Mouse (Mus musculus): Measurements from ENCODE around the gene Rab25.

Gene Rab25

GRCm38 (mm10) chr3:88505765-88506164 is 42.3 kb downstream of the Rab25 start:
- in situ Hi-C loops (cut with MboI, MseI), result no loop called here

- in situ Hi-C loops (cut with MboI, MseI), result no loop called here
Observed at GRCm38 (mm10) chr3:88505081-88505480, 43.0 kb downstream of the Rab25 start.

DNA sequence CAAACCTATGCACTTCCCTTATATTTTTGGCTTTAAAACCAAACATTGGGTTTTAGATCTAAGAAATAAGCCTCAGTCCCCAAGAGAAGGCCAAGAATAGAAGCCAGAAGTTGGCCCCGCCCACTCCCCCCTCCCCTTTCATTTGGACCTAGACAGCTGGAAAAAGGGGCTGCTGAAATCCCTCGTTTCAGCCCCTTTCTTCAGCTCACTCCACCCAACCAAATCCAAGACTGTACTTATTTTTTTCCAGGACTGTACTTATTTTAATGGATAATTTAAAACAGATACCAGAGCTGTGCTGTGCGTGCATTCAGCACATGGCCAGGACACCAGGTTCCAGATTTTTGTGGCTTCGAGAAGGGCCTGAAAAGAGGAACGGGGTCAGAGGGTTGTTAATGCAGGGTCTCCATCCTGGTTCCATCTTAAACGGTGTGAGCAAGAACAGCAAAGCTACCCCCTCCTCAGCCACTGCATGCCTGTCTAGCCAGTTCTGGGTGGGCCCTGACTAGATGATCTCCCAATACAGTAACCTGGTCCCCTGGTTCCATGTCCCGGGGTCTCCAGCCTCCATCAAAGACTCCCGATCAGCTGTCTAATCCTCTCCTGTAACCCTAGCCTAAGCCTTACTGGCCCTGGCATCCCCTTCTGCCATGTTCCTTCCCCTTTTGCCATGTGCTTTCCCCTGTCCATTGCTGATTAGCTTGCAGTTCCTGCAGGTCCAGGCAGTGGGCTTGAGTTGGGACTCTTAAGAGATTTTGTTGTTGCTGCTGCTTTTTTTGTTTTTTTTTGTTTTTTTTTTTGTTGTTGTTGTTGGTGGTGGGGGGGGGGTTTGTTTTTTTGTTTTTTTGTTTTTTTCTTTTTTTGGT is 44.0 kb downstream of the Rab25 start:
- in situ Hi-C loops (cut with MboI, MseI), result no loop called here

- in situ Hi-C loops (cut with MboI, MseI), result no loop called here
Observed at GRCm38 (mm10) chr3:88503505-88503863, 44.6 kb downstream of the Rab25 start.

- in situ Hi-C loops (cut with MboI, MseI), result no loop called here
Observed at GRCm38 (mm10) chr3:88502641-88503504, 45.2 kb downstream of the Rab25 start.

DNA sequence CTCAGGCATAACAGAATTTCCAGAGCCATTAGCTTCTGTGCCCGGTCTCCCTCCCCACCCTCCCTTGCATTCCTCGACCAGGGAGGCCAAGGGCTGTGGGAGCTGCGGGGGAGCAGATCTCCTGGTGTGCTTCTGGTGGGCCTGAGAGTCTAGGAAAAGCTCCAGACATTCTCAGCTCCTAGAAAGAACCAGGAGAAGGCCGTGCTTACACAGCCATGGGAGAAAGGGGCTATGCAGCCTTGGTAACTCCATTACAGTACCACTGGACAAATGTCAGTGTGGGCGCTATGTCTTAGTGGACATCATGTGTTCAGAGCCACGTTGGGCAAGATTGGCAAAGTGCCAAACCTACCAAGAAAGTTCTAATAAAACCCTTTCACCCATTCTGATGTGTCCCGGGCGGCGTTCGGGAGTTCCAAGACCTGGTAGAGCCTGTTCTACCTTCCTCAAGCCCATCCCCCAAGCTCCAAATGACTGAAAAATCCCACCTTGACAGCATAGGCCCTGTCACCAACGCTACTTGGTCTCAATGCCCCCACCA is 46.0 kb downstream of the Rab25 start:
- in situ Hi-C loops (cut with MboI, MseI), result no loop called here

DNA sequence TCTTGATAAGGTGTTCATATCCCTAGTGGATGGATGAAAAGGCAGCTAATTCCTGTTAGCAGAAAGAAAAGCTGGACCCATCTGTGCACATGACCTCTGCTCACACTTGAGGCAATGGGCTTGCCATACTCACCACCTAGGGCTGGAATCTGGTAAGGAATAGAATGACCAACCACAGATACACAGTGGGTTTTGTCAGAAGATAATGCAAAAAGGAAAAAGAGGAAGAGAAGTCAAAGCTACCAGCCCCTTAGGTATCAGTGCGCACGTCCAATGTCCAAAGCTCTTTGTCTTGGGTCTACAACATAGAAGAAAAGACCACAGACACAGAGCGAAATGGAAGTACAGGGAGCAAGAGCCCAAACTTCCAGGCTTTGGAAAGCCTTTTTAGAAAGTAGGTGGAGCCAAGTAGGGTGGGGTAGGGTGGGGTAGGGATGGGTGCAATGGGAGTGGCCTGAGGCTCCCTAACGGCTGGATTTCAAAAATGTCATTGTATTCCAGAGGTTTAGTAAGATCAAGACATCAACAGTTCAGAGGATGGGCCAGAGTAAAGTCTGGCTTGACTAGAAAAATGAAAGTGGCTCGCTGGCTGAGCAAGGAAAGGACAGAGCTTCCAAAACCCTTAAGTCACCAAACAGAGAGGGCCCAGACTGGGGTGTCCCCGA is 46.6 kb downstream of the Rab25 start:
- in situ Hi-C loops (cut with MboI, MseI), result no loop called here

DNA sequence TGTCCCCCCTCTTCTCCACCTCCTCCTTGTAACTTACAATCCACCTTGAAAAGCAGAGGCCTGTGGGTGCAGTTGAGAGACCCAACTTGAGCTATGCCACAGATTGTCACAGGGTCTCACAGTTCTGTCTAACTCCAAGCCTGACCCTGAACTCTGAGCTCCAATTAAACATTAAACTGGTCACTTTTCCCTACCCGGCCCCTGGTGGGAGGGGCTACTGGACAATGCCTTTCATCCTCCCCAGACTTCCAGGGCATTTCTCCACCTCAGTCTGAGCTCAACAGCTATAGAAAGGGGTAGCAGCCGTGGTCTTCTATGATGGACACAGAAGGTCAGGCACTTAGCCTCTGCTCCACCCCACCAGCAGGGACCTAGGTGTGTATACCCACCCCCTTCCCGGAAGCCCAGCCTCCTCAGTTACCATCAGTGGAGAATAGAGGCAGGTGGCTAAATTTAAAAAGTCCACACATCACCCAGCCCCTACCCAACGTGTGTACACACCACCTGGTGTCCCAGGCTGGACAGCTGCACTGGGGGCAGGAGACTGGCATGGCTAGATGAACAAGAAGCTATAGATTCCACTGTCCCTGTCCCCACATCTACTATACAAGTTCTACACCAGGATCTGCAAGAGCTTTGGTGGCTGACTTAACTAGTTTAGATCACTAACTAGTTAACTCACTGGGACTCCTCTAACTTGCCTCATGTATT is 47.3 kb downstream of the Rab25 start:
- in situ Hi-C loops (cut with MboI, MseI), result no loop called here

GRCm38 (mm10) chr3:88500087-88500486 is 48.0 kb downstream of the Rab25 start:
- in situ Hi-C loops (cut with MboI, MseI), result no loop called here

GRCm38 (mm10) chr3:88499580-88499979 is 48.5 kb downstream of the Rab25 start:
- in situ Hi-C loops (cut with MboI, MseI), result no loop called here

DNA sequence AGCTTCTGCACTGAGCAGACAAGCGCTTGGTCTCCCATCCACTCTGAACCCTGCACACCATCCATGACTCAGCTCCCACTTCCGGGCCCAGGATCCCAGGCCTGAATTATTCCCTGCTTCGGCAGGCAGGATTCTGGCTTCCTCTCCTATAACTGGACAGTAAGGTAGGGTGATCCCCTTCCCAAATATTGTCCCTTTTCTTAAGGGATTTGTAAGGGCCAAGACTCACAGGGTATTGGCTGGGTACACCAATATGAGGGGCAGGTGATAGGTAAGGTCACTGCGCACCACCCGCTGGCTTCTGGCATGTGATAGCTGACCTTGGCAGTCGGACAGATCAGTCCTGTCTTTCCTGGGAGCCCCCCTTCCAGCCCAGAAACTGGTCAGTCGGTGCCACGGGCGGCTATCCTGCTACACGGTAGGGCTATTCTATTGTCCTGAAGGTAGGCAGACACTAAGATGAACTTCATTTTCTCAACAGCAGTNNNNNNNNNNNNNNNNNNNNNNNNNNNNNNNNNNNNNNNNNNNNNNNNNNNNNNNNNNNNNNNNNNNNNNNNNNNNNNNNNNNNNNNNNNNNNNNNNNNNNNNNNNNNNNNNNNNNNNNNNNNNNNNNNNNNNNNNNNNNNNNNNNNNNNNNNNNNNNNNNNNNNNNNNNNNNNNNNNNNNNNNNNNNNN is 52.2 kb downstream of the Rab25 start:
- in situ Hi-C loops (cut with MboI, MseI), result no loop called here

- in situ Hi-C loops (cut with MboI, MseI), result no loop called here
Observed at GRCm38 (mm10) chr3:88494836-88495628, 53.1 kb downstream of the Rab25 start.

- in situ Hi-C loops (cut with MboI, MseI), result no loop called here
Observed at GRCm38 (mm10) chr3:88493706-88494582, 54.2 kb downstream of the Rab25 start.

Measured in T-helper 17 cell (primary cell).